Mouse (Mus musculus) liver, postnatal 0 days (tissue): Measurements from ENCODE around the gene Galnt14. TPM values are rescaled to one million over a fixed set of nuclear protein-coding genes. Genes with fewer than 3 reads are reported as not detected.

Experiments
- ATAC-seq: fragments of 200-750 bp; cut with Nextera tagmentation; 2 replicates; pipeline ENCODE4 v1.8.0; 2017; ENCODE audit warnings: mild to moderate bottlenecking, moderate library complexity
- DNase-seq: peaks from one replicate; pipeline ENCODE4 v3.0.0-alpha.2; 2016
- H3K27ac ChIP-seq: fragments of 300-500 bp; sonication (generic); 2 replicates; pipeline ENCODE4 v1.5.1; 2014; ENCODE audit warnings: antibody characterized with exemption, moderate library complexity, mild to moderate bottlenecking, low read depth
- H3K27me3 ChIP-seq: fragments of 300-500 bp; sonication (generic); 2 replicates; pipeline ENCODE4 v1.6.1; 2014; ENCODE audit warnings: low read length, control low read depth, mixed read lengths; ENCODE audit not compliant: insufficient read depth
- H3K36me3 ChIP-seq: fragments of 300-500 bp; sonication (generic); replicated peaks from 2 replicates; pipeline ENCODE4 v1.6.1; 2014; ENCODE audit warnings: mild to moderate bottlenecking, control low read depth, low read length, moderate library complexity, mixed read lengths; ENCODE audit not compliant: insufficient read depth
- H3K4me1 ChIP-seq: fragments of 300-500 bp; sonication (generic); 2 replicates; pipeline ENCODE4 v1.6.1; 2014; ENCODE audit warnings: antibody characterized with exemption, mild to moderate bottlenecking, control low read depth; ENCODE audit not compliant: insufficient read depth
- H3K4me2 ChIP-seq: fragments of 300-500 bp; sonication (generic); 2 replicates; pipeline ENCODE4 v1.6.1; 2014; ENCODE audit warnings: low read depth, mild to moderate bottlenecking, low read length, moderate library complexity, mixed read lengths
- H3K4me3 ChIP-seq: fragments of 300-500 bp; sonication (generic); 2 replicates; pipeline ENCODE4 v1.5.1; 2014; ENCODE audit warnings: low read depth, low read length
- H3K9ac ChIP-seq: fragments of 300-500 bp; sonication (generic); replicated peaks from 2 replicates; pipeline ENCODE4 v1.6.1; 2014; ENCODE audit warnings: mild to moderate bottlenecking, moderate library complexity
- H3K9me3 ChIP-seq: fragments of 300-500 bp; sonication (generic); 2 replicates; pipeline ENCODE4 v1.6.1; 2016; ENCODE audit warnings: mild to moderate bottlenecking, control low read depth, low read length, mixed read lengths
- CTCF ChIP-seq: sonication (generic); IDR thresholded peaks from 2 replicates; pipeline ENCODE4 v1.5.1; 2016; ENCODE audit warnings: antibody characterized with exemption, low read depth
- EP300 ChIP-seq: IDR thresholded peaks from 2 replicates; pipeline ENCODE4 v1.6.1; 2016; ENCODE audit warnings: antibody characterized with exemption, low read depth, mild to moderate bottlenecking
- WGBS: fragments of 180-500 bp; shearing (Covaris S2); extraction: QIAGEN DNeasy Blood & Tissue Kit; methylation state at CpG from one replicate; pipeline ENCODE4 v1.1.7; 2014; ENCODE audit not compliant: insufficient replicate concordance; 5-methylcytosine and 5-hydroxymethylcytosine counted together
- polyA plus RNA-seq: library from polyadenylated mRNA; unstranded; fragments of >200 nt; fragmentation: Nextera tagmentation; extraction: Ambion mirVana; gene quantifications from 2 replicates; pipeline ENCODE4 v1.2.1, GENCODE M21; 2015

Gene Galnt14
- polyA plus RNA-seq, 1 experiment from 2014 or later = 0.08 TPM

GRCm38 (mm10) chr17:73714440-73715221 is 4.4 kb upstream of the Galnt14 start:
- Histone ChIP-seq H3K27me3 (peaks cover 32% of the 10 kb centered on the region), H3K9ac (no peak overlapping the region), H3K36me3 (no peaks in the 10 kb centered on the region), H3K4me1 (0 out of 2 replicates have a peak, but pooled peaks cover 2% of the 10 kb centered on the region), H3K27ac (no peak overlapping the region), H3K9me3 (no peaks in the 10 kb centered on the region), H3K4me3 (no peak overlapping the region), H3K4me2 (no peak overlapping the region)
- 71% methylated on average over 8 of the region's 8 CpGs for WGBS
- ATAC-seq (no peak), DNase-seq (no peak)
- TF ChIP-seq CTCF = no peak
- no peak for TF ChIP-seq EP300

- no peak for ATAC-seq
- H3K9ac ChIP-seq = no peak overlapping the region
- no peak overlapping the region for H3K27ac ChIP-seq
- peaks cover 45% of the 10 kb centered on the region for H3K27me3 ChIP-seq
- no peak overlapping the region for H3K4me3 ChIP-seq
- H3K4me1 ChIP-seq = 0 out of 2 replicates have a peak, but pooled peaks cover 2% of the 10 kb centered on the region
- no peak for DNase-seq
- H3K4me2 ChIP-seq = no peak overlapping the region
- no peaks in the 10 kb centered on the region for H3K36me3 ChIP-seq
- 46% methylated on average over 11 of the region's 11 CpGs for WGBS
- no peaks in the 10 kb centered on the region for H3K9me3 ChIP-seq
- TF ChIP-seq CTCF = no peak
- no peak for TF ChIP-seq EP300
Observed at GRCm38 (mm10) chr17:73713347-73713746, 3.1 kb upstream of the Galnt14 start.

GRCm38 (mm10) chr17:73711919-73712318 is 1.7 kb upstream of the Galnt14 start:
- Histone ChIP-seq H3K36me3 (no peaks in the 10 kb centered on the region), H3K4me1 (0 out of 2 replicates have a peak, but pooled peaks cover 2% of the 10 kb centered on the region), H3K9ac (no peak overlapping the region), H3K27ac (no peak overlapping the region), H3K4me2 (no peak overlapping the region), H3K4me3 (no peak overlapping the region), H3K9me3 (no peaks in the 10 kb centered on the region), H3K27me3 (peaks cover 46% of the 10 kb centered on the region)
- DNase-seq (no peak), ATAC-seq (no peak)
- 61% methylated on average over 15 of the region's 15 CpGs for WGBS
- TF ChIP-seq CTCF (no peak), EP300 (no peak)

- Histone ChIP-seq H3K4me2 (peak overlapping the region; percentile 73), H3K4me3 (peak overlapping the region; percentile 39), H3K9me3 (no peaks in the 10 kb centered on the region), H3K36me3 (no peaks in the 10 kb centered on the region), H3K27ac (no peak overlapping the region), H3K27me3 (peaks cover 42% of the 10 kb centered on the region), H3K4me1 (0 out of 2 replicates have a peak, but pooled peaks cover 2% of the 10 kb centered on the region), H3K9ac (no peak overlapping the region)
- no peak for ATAC-seq
- TF ChIP-seq CTCF = no peak
- no peak for TF ChIP-seq EP300
- 3% methylated on average over 41 of the region's 43 CpGs for WGBS
- DNase-seq = peak; percentile 19
Observed at GRCm38 (mm10) chr17:73709131-73710041, 867 bp downstream of the Galnt14 start.

DNA sequence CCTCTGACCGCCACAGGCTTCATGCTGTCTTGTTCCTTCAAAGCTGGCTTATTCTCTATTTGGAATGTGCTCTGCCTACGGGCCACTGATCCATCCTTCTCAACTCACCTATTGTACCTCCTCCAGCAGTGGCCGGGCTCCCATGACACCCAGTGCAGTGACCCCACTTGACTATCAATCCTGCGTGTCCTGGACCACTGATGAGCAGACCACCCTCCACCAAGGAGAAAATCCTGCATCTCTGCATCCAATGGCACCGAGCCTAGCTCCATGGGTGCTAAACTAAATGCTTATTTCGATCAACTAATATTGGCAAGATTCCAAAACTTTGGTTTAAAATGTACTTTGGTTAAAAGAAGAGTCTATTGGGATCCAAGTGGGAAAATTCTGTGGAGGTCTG is 1.8 kb downstream of the Galnt14 start:
- TF ChIP-seq CTCF (no peak), EP300 (no peak)
- Histone ChIP-seq H3K9ac (no peak overlapping the region), H3K9me3 (no peaks in the 10 kb centered on the region), H3K27me3 (peaks cover 42% of the 10 kb centered on the region), H3K27ac (no peak overlapping the region), H3K4me1 (0 out of 2 replicates have a peak, but pooled peaks cover 2% of the 10 kb centered on the region), H3K4me3 (no peak overlapping the region), H3K4me2 (no peak overlapping the region), H3K36me3 (no peaks in the 10 kb centered on the region)
- ATAC-seq = no peak
- DNase-seq = no peak
- WGBS = 76% methylated on average over 6 of the region's 6 CpGs

DNA sequence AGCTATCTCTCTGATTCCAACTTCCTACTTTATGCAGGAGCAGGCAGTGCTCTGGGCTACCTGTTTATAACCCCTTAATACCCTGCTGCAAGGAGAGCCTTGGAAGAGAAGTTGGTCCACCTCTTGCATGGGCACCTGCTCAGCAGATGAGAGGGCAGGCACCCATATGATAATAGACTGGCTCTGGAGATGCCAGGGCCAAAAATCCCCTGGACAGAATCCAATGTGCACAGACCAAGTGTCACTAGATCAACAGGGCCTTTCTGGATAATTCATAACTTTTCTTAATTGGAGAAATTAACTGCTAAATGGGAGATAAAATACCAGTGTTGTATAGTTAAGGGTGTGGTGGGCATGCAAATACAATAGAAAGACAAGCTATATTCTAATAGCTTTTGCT is 6.7 kb downstream of the Galnt14 start:
- Histone ChIP-seq H3K4me1 (no peaks in the 10 kb centered on the region), H3K4me3 (no peak overlapping the region), H3K4me2 (no peak overlapping the region), H3K27me3 (peaks cover 3% of the 10 kb centered on the region), H3K9ac (no peak overlapping the region), H3K27ac (no peak overlapping the region), H3K9me3 (no peaks in the 10 kb centered on the region), H3K36me3 (no peaks in the 10 kb centered on the region)
- no peak for ATAC-seq
- DNase-seq = no peak
- TF ChIP-seq CTCF (no peak), EP300 (no peak)
